Mouse (Mus musculus) erythroblast, adult 5-6 weeks (primary cell): ENCODE measurements around the gene Gse1. TPM values are rescaled to one million over a fixed set of nuclear protein-coding genes. Genes with fewer than 3 reads are reported as not detected.

Experiments
- ATAC-seq: replicated peaks from 2 replicates; pipeline ENCODE4 v1.8.0; 2016; ENCODE audit warnings: moderate number of reproducible peaks, mild to moderate bottlenecking, moderate TSS enrichment, inconsistent platforms; ENCODE audit not compliant: poor library complexity, low FRiP score, severe bottlenecking
- total RNA-seq, 2 experiments: library from RNA; stranded (forward) in 1 of 2; stranded (reverse) in 1 of 2; fragments of 150-400 nt in 1 of 2; fragments of 200-764, 138-1000 nt in 1 of 2; gene quantifications; 2 replicates each; pipeline versions ENCODE4 v1.2.3 to v1.2.4; 2015 to 2017; ENCODE audit warnings: low replicate concordance in 2 of 2

Gene Gse1
- total RNA-seq, 2 experiments from 2014 or later: 30.0 to 38.3 TPM

DNA sequence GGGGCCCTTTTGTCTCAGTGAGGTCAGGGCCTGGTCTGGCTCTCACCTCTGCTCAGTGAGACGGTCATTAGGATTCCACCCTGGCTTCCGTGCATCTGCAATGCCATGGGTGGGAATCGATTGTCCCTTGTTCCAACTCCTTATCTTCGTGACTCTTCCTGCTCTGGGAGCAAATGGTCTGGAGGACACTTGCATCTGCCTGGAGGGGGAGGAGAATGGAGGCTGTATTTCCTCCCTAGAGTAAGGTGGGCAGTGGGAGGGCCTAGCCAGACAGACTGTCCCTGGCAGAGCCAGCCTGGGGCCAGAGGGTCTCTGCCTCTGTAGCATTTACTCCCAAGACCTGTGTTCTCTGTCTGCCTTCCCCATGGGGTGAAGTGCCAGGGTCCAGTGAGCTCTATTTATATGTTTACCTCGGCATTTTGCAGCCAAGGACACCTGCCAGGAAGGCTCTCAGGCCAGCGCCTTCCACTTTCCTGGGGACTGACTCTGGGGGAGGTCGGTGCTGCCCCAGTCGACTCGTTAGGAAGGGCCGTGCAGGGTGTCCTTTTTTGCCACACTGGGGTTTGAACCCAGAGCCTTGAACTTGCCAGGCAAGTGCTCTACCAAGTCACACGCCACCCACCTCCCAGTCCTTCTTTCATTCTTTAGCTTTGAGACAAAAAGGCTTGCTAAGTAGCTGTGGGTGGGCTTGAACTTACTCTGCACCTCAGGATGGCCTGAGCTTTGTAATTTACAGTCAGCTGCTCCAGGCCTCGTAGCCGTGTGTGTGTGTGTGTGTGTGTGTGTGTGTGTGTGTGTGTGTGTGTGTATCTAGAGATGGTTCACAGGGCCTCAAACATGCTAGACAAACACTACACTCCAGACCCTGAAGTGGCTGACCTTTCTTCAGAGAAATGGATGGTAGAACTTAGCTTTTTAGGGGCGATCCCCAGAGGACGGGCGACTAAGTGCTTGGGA is 265.5 kb downstream of the Gse1 start:
- ATAC-seq: no peak

DNA sequence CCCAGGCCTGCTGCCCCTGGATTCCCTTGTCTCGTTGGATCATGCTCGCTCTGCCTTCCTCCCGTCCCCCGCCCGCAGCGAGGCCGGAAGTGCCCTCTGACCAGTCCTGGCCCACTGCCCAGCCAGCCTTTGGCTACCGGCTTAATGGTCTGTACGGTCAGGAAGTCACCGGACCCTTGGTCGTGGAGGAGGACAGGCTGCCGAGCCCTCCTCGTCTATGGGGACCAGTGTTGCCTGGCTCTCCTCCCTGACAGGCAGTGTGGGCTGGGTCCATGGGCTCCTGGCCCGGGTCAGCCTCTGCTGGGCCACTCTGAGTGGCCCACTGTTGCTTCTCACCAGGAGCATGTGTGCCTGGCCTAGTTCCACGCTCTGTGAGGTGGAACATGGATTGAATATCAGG is 266.6 kb downstream of the Gse1 start:
- no peak for ATAC-seq

DNA sequence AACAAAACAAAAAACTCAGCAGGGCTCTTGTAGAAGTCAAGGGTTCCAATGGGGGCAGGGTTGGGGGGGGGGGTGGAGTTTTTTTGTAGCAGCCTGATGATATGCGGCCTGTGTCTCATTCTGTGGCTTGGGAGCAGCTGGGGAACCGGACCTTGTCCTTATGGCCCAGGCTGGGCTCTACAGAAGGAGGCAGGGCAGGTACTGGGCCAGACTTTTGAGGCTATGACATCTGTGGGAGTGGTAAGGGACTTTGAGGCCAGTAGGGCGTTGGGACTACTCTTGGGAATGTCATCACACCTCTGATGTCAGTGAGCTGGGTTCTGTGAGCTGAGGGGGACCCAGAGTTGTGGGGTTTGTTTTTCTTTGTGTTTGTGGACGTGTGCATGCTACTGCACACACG is 267.2 kb downstream of the Gse1 start:
- ATAC-seq: no peak

DNA sequence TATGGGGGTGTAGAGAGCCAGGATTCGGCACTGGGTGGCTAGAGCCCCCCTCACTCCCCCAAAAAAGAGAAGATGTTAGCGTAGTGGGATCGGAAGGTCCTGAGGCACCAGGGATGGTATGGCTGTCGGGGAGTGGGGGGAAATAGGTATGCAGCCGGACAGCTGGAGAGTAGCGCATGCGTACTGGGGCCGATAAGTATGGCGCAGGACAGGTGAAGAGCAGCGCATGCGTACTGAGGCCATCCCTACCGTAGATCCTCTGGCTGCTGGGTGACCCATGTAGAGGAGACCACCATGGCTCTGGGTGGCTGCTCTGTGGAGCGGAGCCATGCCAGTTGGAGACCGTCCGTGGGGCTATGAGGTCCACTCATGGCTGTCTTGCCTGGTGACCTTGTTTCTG is 268.2 kb downstream of the Gse1 start:
- ATAC-seq: no peak

DNA sequence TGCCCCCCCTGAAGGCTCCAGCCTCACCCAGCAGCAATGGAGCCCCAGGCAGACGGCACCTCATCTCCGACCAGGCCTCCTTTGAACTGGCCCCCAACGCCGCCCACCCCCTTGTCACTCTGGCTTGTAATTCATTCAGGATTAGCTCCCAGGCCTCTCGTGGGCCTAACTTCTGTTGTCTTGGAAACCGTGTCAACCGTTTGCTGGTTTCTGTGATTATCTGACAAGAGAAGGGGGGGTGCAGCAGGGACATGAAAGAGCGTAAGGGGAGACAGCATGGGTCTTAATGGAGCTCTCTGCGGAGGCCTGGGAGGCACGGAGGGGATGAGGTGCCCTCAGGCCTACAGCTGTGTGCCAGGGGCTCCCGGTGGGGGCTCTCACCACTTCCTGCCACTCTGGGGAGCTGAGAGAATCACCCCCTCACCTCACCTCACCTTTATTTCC is 269.3 kb downstream of the Gse1 start:
- ATAC-seq: no peak

DNA sequence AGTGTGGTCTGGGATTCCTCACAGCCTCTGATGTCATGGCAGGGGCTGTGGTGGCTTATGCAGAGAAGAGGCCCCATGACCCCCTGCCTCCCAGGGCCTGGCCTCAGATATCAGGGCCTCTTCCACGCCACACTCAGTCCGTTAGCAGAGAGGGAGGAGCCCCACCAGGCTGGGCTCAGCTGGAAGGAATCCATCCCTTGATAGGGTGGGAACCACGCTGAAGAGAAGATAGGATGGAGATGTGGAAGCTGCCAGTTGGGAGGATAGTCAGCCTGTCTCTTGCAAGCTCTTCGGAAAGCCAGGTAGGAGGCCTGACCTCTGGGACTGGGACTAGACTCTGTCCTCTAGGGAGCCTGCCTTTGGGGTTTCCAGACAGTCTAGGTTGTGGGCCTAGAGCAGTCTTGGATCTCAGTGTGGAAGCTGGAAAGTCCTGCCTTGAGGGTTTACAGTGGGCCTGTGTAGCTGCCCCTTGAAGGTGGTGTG is 270.1 kb downstream of the Gse1 start:
- ATAC-seq: peak; percentile 80

DNA sequence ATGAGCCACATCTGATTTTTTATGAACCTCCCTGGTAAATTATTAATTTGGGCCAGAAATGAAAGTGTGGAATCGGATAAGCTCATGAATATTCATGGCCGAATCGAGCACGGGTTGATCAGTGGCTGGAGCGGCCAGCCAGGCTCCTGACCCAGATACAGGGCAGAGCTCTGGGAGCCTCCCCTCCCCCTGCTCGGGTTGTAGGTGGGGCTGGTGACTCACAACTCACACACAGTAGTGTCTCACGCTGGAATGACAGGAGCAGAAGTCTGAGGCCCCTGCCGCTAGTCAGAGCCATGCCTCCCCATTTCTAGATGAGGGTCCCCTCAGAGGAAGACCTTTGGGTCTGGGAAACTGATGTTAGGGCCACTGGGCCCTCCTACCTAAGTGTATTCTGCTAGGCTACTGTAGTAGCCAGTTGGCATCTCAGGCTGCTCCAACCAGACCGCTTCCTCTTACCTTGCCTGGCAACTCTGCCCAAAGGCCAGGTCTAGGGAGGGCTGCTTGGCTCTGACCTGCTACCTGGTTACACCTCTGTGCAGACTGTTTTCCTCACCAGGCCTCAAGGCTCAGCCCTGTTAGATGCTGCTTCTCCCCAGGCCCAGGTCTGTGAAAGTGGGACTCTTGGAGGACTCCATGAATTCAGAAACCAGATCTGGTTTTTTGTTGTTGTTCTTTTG is 270.8 kb downstream of the Gse1 start:
- peak; percentile 53 for ATAC-seq

DNA sequence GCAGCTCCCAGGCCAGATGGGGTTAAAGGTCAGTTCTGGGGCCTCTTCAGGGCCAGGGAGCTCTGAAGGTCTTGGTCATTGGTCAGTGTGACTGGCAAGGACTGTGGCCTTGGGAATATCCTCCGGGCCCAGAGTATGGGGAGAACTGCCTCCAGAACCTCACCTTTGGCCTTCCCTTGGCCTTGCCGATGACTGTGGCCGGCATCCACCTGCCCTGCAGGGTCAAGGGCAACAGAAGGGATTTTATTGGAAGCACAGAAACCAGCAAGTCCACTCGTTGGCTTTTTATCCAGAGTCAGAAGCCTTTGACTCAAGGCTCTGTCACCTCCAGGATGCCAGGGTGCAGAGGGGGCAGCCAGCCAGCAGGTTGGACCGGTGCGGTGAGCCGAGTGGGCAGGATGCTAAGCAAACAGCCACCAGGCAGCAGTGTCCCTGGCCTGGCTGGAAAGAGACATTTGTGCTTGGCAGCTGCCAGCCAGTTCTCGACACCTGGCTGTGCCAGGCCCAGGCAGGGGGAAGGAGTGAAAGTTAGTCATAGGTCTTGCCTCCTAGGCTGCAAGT is 272.5 kb downstream of the Gse1 start:
- no peak for ATAC-seq

DNA sequence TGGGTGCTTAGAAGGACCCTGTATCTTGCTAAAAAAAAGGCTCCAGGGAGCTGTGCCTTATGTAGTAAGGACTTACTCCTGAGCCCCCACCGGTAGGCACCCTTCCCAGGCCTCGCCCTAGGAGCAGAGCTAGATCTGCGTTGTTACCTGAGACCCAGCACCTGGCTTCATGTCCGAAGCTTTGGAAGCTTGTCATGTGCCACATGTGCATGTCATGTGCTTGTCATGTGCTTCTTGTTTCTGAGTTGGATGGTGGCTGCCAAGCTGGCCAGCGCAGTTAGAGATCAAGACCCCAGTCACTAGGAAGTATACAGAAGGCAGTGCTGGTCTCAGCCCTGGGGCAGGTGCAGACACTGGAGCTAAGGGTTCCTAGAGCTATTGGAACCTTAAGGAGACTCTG is 273.2 kb downstream of the Gse1 start:
- no peak for ATAC-seq

DNA sequence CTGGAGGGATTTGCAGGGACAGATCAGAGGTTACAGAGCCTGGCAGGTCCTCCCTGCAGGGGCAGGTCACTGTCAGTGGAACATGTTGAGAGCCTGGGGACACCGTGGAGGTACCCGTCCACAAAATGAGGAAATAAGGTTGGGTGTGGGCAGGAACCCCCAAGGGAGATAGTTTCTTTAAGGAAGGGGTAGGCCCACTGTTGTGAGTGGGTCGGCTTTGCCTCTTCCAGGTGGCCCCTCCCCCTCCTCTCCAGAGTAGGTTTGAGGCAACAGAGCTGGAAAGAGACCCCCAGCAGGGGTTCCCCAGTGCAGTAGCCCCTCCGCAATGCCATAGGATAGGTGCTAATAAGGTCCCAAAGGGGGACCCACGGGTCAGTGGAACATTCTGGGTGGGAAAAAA is 274.2 kb downstream of the Gse1 start:
- no peak for ATAC-seq

DNA sequence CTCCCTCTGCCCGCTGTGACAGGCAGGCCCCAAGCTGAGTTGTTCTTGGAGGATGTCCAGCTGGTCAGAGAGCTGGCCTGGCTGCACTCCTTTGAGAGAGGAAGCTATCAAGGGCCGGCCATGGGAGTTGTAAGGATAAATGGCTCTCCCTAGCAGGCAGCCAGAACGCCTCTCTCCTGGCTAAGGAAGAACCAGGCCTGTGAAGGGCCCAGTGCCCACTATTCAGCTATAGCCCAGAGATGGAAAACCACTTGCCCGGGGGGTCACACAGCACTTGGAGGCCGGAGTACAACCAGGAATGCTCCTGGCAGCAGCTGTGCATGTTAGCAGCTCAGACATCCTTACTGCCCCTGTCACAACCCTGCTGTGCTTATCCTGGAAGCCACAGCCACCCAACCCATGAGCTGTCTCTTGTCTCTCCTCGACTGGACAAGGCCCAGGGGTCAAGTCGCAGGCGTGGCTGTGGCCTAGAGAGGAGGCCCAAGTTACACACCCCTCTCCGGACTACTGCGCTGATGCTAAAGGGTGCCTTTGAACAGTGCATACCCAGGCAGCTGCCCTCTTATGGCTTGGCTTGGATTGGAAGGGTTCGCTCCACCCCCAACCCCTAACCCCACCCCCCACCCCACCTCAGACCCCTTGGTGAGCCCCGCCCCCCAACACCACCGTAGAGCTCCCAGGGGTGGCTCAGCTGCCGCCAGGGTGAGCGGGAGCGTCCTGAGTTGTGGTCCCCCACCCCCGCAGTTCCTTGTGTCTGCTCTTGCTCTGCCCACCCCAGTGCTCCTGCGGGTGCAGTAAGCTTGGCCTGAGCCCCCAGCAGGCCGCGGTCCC is 276.2 kb downstream of the Gse1 start:
- ATAC-seq: no peak

DNA sequence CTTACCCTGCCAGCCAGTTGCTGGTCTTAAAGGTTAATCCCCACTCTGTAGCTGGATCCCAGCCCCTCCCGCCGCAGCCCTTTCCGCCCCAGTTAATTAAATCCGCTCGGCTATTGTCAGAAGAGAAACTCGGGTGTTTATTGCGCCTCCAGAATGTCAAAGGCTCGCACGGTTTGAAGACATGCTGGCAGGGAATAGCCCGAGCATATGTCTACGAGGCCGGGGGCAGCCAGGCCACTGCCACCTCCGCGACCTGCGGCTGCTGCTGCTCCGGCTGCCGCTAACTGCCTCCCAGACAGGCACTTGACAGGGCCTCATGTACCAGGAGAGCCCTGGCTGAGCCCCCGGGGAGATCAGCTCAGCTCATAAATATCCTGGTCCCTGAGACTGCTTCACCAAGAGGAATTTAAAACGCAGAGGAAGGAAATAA is 276.8 kb downstream of the Gse1 start:
- no peak for ATAC-seq

DNA sequence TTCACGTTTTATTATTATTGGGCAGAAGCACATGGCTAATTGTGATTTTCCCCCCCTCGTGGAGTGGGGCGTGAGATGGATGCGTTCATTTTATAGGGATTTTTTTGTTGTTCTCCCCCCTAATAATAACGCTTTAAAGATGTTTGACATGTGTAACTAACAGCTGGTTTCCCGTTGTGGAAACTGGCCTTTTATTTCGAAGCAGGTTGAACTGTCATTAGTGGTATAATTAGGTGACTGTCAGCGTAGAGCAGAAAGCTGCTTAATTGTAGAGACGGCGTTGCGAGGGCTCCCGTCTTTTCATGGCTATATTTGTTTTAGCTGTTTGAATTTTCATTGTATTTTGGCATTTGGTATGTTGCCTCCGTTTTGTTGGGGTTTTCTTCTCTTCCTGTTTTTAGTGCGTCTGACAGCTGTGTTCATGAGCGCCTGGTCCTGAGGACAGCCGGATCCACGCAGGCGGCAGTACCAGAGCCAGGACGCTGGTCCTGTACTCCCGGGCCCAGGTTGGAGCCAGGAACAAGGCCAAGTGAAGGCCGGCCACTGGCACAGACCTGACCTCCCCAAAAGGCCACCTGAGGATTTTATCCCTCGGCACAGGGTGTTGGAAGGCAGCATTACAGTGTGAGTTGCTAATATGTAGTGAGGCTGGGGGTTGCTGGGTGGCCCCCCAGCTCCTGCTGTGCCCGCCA is 277.5 kb downstream of the Gse1 start:
- no peak for ATAC-seq

DNA sequence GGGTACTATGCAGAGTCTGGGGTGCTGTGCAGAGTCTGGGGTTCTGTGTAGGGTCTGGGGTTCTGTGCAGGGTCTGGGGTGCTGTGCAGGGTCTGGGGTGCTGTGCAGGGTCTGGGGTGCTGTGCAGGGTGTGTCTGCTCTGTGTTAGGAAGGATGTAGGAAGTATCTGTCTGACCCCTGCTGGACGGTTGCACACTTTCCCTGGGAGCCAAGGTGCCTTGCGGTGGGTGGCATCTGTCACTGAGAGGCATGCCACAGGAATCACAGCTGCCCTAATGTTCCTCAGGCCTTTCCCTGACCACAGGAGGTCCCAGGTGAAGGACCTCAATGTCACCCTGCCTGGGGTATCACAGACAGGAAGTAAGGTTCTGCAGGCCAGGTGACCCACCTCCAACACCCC is 278.3 kb downstream of the Gse1 start:
- ATAC-seq: no peak

DNA sequence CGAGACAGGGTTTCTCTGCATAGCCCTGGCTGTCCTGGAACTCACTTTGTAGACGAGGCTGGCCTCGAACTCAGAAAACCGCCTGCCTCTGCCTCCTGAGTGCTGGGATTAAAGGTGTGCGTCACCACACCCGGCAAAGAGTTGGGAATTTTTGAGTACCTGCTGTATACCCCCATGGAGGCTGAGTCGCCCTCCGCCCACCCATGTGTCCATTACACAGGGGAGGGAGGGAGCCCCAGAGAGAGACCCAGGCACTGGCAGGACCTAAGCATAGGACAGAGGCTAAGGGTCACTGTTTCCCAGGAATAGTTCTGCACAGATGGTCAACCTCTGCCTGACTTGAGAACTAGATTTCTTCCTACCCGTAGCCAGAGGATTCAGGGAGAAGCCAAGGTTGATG is 279.0 kb downstream of the Gse1 start:
- no peak for ATAC-seq

DNA sequence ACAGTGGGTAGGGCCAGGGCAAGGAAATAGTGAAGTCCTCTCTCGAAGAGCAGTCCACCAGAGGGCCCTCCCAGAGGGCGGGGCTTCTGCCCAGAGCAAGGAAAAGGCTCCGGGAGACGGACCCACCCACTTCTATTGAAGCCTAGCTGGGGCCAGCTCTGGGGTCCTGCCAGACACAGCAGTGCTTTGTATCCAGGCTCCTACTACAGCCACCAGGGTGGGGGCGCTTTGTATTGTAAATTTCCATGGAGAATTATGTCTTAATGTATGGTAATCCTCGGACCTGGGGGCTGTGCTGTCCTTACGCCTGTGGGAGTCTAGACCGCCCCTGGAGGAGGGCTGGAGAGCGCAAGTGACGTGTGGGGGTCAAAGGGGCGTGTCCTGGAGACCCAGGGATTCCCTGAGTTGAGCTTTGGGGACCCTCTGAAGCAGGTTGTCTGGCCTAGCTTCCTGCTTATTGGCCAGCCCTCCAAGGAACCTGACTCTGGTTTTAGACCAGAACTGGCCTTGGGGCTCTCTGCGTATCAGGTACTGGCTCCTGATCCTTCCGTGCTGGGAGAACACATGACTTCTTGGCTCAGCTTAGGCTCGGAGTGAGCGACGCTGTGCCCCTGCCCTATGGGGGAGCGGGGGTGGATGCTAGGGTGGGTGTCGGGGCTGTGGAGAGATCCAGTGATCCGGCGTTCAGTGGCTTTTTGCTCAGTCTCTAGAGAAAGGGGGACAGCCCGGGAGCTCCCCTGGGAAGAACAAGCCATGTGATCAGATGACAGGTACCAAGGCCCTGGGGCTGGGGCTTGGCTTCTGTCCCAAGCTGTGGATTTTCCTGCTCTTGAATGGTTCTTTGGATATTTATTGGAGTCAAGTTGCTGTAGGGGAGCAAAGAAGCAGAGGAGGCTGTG is 281.1 kb downstream of the Gse1 start:
- peak; percentile 62 for ATAC-seq

DNA sequence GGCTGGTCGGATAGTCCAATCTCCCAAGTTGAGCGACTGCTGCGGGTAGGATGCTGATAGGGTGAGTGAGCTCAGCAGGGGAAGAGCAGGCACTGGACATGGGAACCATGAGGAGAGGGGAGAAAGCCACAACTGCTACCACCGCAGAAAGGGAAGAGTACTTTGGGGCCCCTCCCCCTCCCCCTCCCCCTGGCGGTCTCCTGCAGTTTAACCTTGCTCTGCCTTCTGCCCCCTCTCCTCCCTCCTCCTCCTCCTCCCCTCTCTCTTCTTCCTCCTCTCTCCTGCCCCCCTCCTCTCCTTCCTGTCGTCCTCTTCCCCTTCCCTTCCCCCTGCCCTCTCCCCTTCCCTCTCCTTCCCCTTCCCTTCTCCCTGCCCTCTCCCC is 281.8 kb downstream of the Gse1 start:
- no peak for ATAC-seq

DNA sequence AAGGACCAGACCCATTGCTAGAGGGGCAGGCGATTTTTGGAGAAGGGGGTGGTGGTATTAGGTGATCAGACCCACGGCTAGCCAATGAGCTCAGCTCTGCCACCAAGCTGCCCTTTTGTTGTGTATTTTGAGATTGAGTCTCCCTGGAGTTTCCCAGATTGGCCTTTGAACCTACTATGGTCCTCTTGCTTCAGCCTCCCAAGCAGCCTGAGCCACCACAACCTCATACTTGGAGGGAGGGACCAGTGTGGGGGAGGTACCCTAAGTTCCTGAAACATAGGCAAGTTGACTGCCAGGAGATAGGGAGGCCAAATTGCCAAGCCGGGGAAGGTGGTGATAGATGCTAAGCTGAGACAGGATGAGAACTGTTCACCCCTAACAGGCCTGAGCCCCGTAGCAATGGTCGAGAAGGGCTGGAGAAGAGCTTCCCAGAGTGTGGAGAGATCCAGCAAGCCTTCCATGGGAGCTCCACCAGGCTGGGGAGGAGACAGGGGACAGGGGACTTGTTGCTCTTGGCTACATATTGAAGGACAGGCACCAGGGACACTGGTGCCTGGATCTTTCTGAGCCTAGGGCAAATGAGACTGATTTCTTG is 282.7 kb downstream of the Gse1 start:
- ATAC-seq: no peak
